Mouse (Mus musculus) stomach, postnatal 0 days (tissue): ENCODE measurements around the gene Tenm4. TPM values are rescaled to one million over a fixed set of nuclear protein-coding genes. Genes with fewer than 3 reads are reported as not detected.

Experiments used
- ATAC-seq: fragments of 200-750 bp; cut with Nextera tagmentation; 2 replicates; pipeline ENCODE4 v1.8.0; 2017; ENCODE audit not compliant: low FRiP score, low TSS enrichment
- DNase-seq: peaks from one replicate; pipeline ENCODE4 v3.0.0-alpha.2; 2016; ENCODE audit warnings: low spot score
- H3K27ac ChIP-seq: fragments of 300-500 bp; sonication (generic); replicated peaks from 2 replicates; pipeline ENCODE4 v1.5.1; 2014; ENCODE audit warnings: mild to moderate bottlenecking, control low read depth
- H3K27me3 ChIP-seq: fragments of 300-500 bp; sonication (generic); 2 replicates; pipeline ENCODE4 v1.6.1; 2014; ENCODE audit warnings: low read length; ENCODE audit not compliant: control insufficient read depth, insufficient read depth
- H3K36me3 ChIP-seq: fragments of 300-500 bp; sonication (generic); 2 replicates; pipeline ENCODE4 v1.6.1; 2014; ENCODE audit warnings: low read length, mixed read lengths; ENCODE audit not compliant: control insufficient read depth, insufficient read depth
- H3K4me1 ChIP-seq: fragments of 300-500 bp; sonication (generic); replicated peaks from 2 replicates; pipeline ENCODE4 v1.6.1; 2014; ENCODE audit warnings: antibody characterized with exemption; ENCODE audit not compliant: control insufficient read depth, insufficient read depth
- H3K4me2 ChIP-seq: fragments of 300-500 bp; sonication (generic); replicated peaks from 2 replicates; pipeline ENCODE4 v1.6.1; 2014; ENCODE audit warnings: low read depth, mild to moderate bottlenecking, control low read depth, moderate library complexity
- H3K4me3 ChIP-seq: fragments of 300-500 bp; sonication (generic); 2 replicates; pipeline ENCODE4 v1.5.1; 2014; ENCODE audit warnings: low read depth, low read length, control low read depth
- H3K9ac ChIP-seq: fragments of 300-500 bp; sonication (generic); 2 replicates; pipeline ENCODE4 v1.6.1; 2014; ENCODE audit warnings: mild to moderate bottlenecking, low read length, control low read depth, mixed read lengths
- H3K9me3 ChIP-seq: fragments of 300-500 bp; sonication (generic); 2 replicates; pipeline ENCODE4 v1.6.1; 2016; ENCODE audit warnings: low read length; ENCODE audit not compliant: control insufficient read depth
- CTCF ChIP-seq: IDR thresholded peaks from 2 replicates; pipeline ENCODE4 v1.5.1; 2016; ENCODE audit warnings: antibody characterized with exemption, low read depth, mild to moderate bottlenecking, moderate library complexity
- EP300 ChIP-seq: optimal IDR thresholded peaks from 2 replicates; pipeline ENCODE3; 2016; ENCODE audit warnings: antibody characterized with exemption
- WGBS: fragments of 180-500 bp; shearing (Covaris S2); extraction: QIAGEN DNeasy Blood & Tissue Kit; methylation state at CpG from one replicate; pipeline ENCODE4 v1.1.7; 2014; 5-methylcytosine and 5-hydroxymethylcytosine counted together
- polyA plus RNA-seq: library from polyadenylated mRNA; unstranded; fragments of >200 nt; fragmentation: Nextera tagmentation; extraction: Ambion mirVana; gene quantifications from 2 replicates; pipeline ENCODE4 v1.2.1, GENCODE M21; 2015

Gene Tenm4
- polyA plus RNA-seq, 1 experiment from 2014 or later, result 7.2 TPM

DNA sequence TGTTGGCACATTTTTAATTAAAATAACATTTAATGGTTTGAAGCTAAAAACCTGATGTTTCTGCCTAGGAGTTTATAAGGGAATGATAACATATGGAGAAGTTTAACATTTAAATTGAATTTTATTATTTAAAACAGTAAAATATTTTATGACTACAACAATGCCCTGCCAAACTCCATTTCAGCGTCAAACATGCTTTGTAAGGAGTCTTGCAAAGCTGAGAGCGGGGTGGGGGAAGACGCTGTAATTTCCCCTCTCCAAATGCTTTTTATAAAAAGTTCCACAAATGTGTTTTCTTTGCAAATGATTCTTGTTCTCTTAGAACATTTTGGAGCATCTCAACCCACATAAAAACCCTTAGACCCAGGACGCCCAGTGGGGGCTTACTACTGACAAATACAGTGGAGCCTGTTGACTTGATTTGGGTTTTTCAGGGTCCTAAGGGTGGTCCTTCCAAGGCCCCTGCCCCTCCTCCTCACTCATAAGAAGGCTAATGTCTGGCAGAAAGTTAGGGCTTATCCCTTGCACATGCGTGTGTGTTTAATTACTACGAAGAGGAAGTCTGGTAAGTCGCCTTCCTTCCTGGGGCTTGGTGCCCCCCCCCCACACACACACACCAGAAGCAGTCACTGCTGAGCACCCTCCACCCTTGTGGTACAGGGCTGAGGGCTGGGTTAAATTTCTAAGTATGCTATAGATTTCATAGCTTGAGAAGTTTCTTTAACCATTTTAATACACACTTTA lies 563.4 kb downstream of the Tenm4 start:
- Histone ChIP-seq H3K4me1 (no peaks in the 10 kb centered on the region), H3K9ac (no peak overlapping the region), H3K36me3 (no peaks in the 10 kb centered on the region), H3K4me2 (no peak overlapping the region), H3K4me3 (no peak overlapping the region), H3K27ac (no peak overlapping the region), H3K27me3 (no peaks in the 10 kb centered on the region), H3K9me3 (no peaks in the 10 kb centered on the region)
- ATAC-seq (no peak), DNase-seq (no peak)
- TF ChIP-seq EP300 (no peak), CTCF (no peak)
- WGBS, result 65% methylated on average over 7 of the region's 7 CpGs

DNA sequence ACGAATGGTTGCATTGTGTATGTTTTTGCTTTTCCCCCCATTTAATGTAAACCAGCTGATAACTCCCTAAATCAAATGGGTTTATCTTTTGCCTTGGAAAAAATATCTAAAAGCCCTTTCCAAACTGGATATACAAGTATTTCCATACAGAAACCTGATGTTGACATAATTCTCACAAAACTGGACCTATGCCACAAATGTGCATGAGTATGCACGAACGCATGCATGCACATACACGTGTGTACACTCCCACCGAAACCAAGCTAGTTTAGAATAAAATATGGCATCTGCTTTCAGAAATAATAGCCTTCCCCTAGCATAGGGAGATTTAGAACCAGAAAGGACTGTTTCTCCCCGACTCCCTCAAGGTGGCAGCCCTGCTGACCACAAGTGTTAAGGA lies 569.6 kb downstream of the Tenm4 start:
- WGBS, result 33% methylated on average over 6 of the region's 6 CpGs

DNA sequence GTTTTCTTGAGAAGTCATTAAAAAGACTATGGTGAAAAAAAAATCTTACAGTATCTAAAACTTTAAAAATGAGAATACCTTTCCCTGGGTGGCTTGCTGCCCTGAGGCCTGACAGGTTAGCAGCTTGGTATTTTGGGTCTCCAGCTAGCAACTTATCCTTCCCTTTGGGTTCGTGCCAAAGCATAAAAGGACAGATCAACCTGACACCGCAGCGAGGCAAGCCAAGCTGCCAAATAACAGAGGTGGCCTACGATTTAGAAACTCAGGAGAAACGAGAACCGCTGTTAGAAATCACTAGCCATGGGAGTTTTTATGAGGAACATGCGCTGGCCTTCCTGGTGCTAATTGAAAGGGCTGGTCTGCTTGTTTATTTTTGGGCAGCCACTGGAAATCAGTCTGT lies 571.2 kb downstream of the Tenm4 start:
- no peak for ATAC-seq
- H3K4me1 ChIP-seq, result no peaks in the 10 kb centered on the region
- no peak overlapping the region for H3K9ac ChIP-seq
- no peaks in the 10 kb centered on the region for H3K9me3 ChIP-seq
- H3K4me3 ChIP-seq, result no peak overlapping the region
- no peak overlapping the region for H3K4me2 ChIP-seq
- H3K36me3 ChIP-seq, result no peaks in the 10 kb centered on the region
- no peak for TF ChIP-seq EP300
- no peak for TF ChIP-seq CTCF
- no peaks in the 10 kb centered on the region for H3K27me3 ChIP-seq
- 40% methylated on average over 7 of the region's 7 CpGs for WGBS
- no peak for DNase-seq
- H3K27ac ChIP-seq, result no peak overlapping the region

More for the DNA sequence above, 569.6 kb downstream of the Tenm4 start:
- ATAC-seq (no peak), DNase-seq (no peak)
- no peak for TF ChIP-seq EP300
- no peak for TF ChIP-seq CTCF
- H3K27ac ChIP-seq, result 0 out of 2 replicates have a peak overlapping the region, but pooled peaks have one; percentile 66
- H3K4me1 ChIP-seq, result no peaks in the 10 kb centered on the region
- no peaks in the 10 kb centered on the region for H3K36me3 ChIP-seq
- no peak overlapping the region for H3K4me2 ChIP-seq
- no peaks in the 10 kb centered on the region for H3K9me3 ChIP-seq
- no peaks in the 10 kb centered on the region for H3K27me3 ChIP-seq
- no peak overlapping the region for H3K9ac ChIP-seq
- H3K4me3 ChIP-seq, result no peak overlapping the region

DNA sequence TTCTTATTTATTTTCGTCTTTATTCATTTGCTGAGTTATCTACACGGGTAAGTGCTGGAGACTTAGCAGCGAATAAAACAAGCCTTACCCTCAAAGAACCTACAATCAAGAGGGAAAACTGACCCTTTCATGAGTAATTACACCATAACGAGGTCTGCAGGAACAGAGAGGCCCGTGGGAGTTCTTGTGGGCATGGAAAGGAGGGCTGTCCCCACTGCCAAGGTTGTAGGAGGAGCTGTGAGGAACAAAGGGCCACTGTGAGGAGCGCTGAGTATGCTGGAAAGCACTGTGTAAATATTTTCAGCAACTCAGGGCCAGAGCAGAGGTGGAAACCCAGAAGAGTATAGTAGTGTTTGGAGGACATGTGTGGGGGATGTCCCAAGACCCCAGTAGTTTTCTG lies 574.9 kb downstream of the Tenm4 start:
- H3K27ac ChIP-seq, result no peak overlapping the region
- WGBS, result 28% methylated on average over 6 of the region's 6 CpGs
- H3K4me3 ChIP-seq, result no peak overlapping the region
- no peaks in the 10 kb centered on the region for H3K27me3 ChIP-seq
- peak; percentile 91 for ATAC-seq
- no peak overlapping the region for H3K9ac ChIP-seq
- no peak overlapping the region for H3K4me2 ChIP-seq
- no peaks in the 10 kb centered on the region for H3K4me1 ChIP-seq
- H3K36me3 ChIP-seq, result no peaks in the 10 kb centered on the region
- DNase-seq, result peak; percentile 67
- no peak for TF ChIP-seq CTCF
- TF ChIP-seq EP300, result no peak
- no peaks in the 10 kb centered on the region for H3K9me3 ChIP-seq

DNA sequence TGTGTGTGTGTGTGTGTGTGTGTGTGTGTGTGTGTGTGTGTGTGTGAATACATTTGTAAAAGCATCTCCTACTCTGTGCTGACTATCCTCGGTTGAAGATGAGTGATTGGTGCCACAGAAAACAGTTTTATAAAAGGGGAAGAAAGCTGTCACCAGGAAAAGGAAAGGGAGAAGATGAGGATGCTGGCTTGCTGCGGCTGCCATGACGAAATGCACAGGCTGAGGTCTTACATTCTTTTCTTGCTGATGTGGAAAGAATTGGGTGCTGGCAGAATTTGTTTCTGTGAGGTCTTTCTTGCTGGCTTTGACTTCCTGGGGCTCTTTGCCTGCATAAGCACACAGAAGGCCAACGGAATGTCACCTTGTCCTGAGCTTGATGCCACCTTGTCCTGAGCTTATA lies 575.7 kb downstream of the Tenm4 start:
- WGBS, result 67% methylated on average over 4 of the region's 4 CpGs
- Histone ChIP-seq H3K4me2 (no peak overlapping the region), H3K36me3 (no peaks in the 10 kb centered on the region), H3K27ac (no peak overlapping the region), H3K4me1 (no peaks in the 10 kb centered on the region), H3K4me3 (no peak overlapping the region), H3K9me3 (no peaks in the 10 kb centered on the region), H3K9ac (no peak overlapping the region), H3K27me3 (no peaks in the 10 kb centered on the region)
- no peak for TF ChIP-seq CTCF
- no peak for TF ChIP-seq EP300
- DNase-seq (no peak), ATAC-seq (no peak)

DNA sequence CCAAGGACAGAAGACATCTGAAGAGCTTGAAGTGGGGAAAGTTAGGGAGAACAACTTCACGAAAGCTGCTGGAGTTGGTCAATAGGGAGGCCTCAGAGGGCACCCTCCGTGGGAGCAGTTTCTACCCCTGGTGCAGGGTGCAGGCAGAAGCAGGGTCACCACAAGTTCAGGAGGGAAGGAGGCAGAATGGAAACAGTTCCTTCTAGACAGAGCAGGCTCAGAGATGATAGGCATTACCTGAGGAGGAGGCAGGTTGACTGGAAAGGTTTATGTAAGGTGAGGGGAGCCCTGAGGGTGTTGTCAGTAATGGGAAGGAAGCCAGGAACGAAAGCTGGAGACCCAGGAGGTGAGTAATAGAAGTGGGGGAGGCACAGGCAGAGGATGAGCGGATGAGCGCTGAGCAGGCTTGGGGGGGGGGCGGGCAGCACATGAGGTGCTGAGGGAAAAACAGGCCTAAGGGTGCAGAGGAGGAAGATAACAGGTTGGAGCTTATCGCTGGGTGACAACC lies 577.5 kb downstream of the Tenm4 start:
- no peak overlapping the region for H3K4me3 ChIP-seq
- H3K9me3 ChIP-seq, result no peaks in the 10 kb centered on the region
- no peak overlapping the region for H3K4me2 ChIP-seq
- no peaks in the 10 kb centered on the region for H3K36me3 ChIP-seq
- TF ChIP-seq CTCF (no peak), EP300 (no peak)
- DNase-seq (no peak), ATAC-seq (peak; percentile 28; the same call in 1 of the 2 replicates)
- no peak overlapping the region for H3K9ac ChIP-seq
- 57% methylated on average over 6 of the region's 7 CpGs for WGBS
- H3K27ac ChIP-seq, result no peak overlapping the region
- no peaks in the 10 kb centered on the region for H3K27me3 ChIP-seq
- H3K4me1 ChIP-seq, result no peaks in the 10 kb centered on the region
